Mouse (Mus musculus): ENCODE data around the gene Taok2.

DNA sequence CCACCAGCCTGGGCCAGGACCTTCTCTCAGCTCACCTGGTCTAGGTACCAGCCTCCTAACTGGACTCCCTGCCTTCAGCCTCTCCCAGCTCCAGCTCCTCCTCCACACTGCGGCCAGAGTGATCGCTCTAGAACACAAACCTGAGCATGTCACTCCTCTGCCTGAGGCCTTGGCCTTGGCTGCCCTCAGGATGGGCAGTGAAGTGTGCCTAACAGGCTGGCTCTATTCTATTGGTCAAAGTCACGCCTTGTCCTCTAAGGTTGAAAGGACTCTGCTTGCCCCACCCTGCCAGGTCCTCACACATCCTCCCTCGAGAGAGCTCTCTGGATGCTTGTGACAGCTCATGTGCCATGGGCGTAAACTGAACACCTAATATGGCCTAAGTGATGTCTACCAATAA, 31.0 kb downstream of the Taok2 start:
- TF ChIP-seq POLR2A (IDR thresholded peaks at IDR 0.05; ENCODE audit: insufficient read depth, low read depth, low read length): no peak
- TF ChIP-seq CTCF (IDR thresholded peaks at IDR 0.05; ENCODE audit: insufficient read depth, low read depth, low read length): no peak

All from olfactory bulb, adult 2 months (tissue).